Mouse (Mus musculus) limb, embryonic 15.5 days (tissue): Measurements from ENCODE around the gene Col5a3. TPM values are rescaled to one million over a fixed set of nuclear protein-coding genes. Genes with fewer than 3 reads are reported as not detected.

ENCODE experiments used
- ATAC-seq: fragments of 200-750 bp; cut with Nextera tagmentation; 2 replicates; pipeline ENCODE4 v1.8.0; 2017; ENCODE audit warnings: low read depth, moderate TSS enrichment; ENCODE audit not compliant: insufficient number of reproducible peaks, low FRiP score, low TSS enrichment
- H3K27ac ChIP-seq: fragments of 300-500 bp; sonication (generic); 2 replicates; pipeline ENCODE4 v1.5.1; 2015; ENCODE audit warnings: moderate library complexity, mild to moderate bottlenecking, inconsistent platforms
- H3K27me3 ChIP-seq: fragments of 300-500 bp; sonication (generic); 2 replicates; pipeline ENCODE4 v1.6.1; 2015; ENCODE audit warnings: inconsistent platforms
- H3K36me3 ChIP-seq: fragments of 300-500 bp; sonication (generic); 2 replicates; pipeline ENCODE4 v1.6.1; 2015; ENCODE audit warnings: inconsistent platforms
- H3K4me1 ChIP-seq: fragments of 300-500 bp; sonication (generic); 2 replicates; pipeline ENCODE4 v1.6.1; 2015; ENCODE audit warnings: inconsistent platforms
- H3K4me2 ChIP-seq: fragments of 300-500 bp; sonication (generic); 2 replicates; pipeline ENCODE4 v1.6.1; 2015; ENCODE audit warnings: mild to moderate bottlenecking, inconsistent platforms
- H3K4me3 ChIP-seq: fragments of 300-500 bp; sonication (generic); 2 replicates; pipeline ENCODE4 v1.5.1; 2015; ENCODE audit warnings: mild to moderate bottlenecking, inconsistent platforms
- H3K9ac ChIP-seq: fragments of 300-500 bp; sonication (generic); 2 replicates; pipeline ENCODE4 v1.6.1; 2015; ENCODE audit warnings: inconsistent platforms
- H3K9me3 ChIP-seq: fragments of 300-500 bp; sonication (generic); 2 replicates; pipeline ENCODE4 v1.6.1; 2016; ENCODE audit warnings: inconsistent platforms
- WGBS: fragments of 180-500 bp; shearing (Covaris S2); methylation state at CpG from one replicate; pipeline ENCODE4 v1.1.7; 2015; 5-methylcytosine and 5-hydroxymethylcytosine counted together
- polyA plus RNA-seq: library from polyadenylated mRNA; unstranded; fragments of >200 nt; fragmentation: Nextera tagmentation; extraction: Ambion mirVana; gene quantifications from 2 replicates; pipeline ENCODE4 v1.2.1, GENCODE M21; 2015

Gene Col5a3
- polyA plus RNA-seq, 1 experiment from 2014 or later: 8.0 TPM

GRCm38 (mm10) chr9:20804266-20805158 is 10.4 kb downstream of the Col5a3 start:
- H3K9ac ChIP-seq: no peak overlapping the region
- H3K9me3 ChIP-seq: no peaks in the 10 kb centered on the region
- H3K4me2 ChIP-seq: no peak overlapping the region
- ATAC-seq: no peak
- H3K27me3 ChIP-seq: no peaks in the 10 kb centered on the region
- no peak overlapping the region for H3K4me3 ChIP-seq
- H3K36me3 ChIP-seq: no peaks in the 10 kb centered on the region
- no peak overlapping the region for H3K27ac ChIP-seq
- H3K4me1 ChIP-seq: no peaks in the 10 kb centered on the region
- WGBS: 75% methylated on average over 13 of the region's 13 CpGs

- H3K9ac ChIP-seq: no peak overlapping the region
- peak overlapping the region; percentile 71 for H3K27ac ChIP-seq
- 30% methylated on average over 7 of the region's 7 CpGs for WGBS
- peaks cover 21% of the 10 kb centered on the region for H3K4me1 ChIP-seq
- no peaks in the 10 kb centered on the region for H3K36me3 ChIP-seq
- H3K4me2 ChIP-seq: no peak overlapping the region
- no peaks in the 10 kb centered on the region for H3K9me3 ChIP-seq
- peak; percentile 64 for ATAC-seq
- no peak overlapping the region for H3K4me3 ChIP-seq
- 0 out of 2 replicates have a peak, but pooled peaks cover 3% of the 10 kb centered on the region for H3K27me3 ChIP-seq
These were observed 20.6 kb downstream of the Col5a3 start for GRCm38 (mm10) chr9:20794108-20794806.

DNA sequence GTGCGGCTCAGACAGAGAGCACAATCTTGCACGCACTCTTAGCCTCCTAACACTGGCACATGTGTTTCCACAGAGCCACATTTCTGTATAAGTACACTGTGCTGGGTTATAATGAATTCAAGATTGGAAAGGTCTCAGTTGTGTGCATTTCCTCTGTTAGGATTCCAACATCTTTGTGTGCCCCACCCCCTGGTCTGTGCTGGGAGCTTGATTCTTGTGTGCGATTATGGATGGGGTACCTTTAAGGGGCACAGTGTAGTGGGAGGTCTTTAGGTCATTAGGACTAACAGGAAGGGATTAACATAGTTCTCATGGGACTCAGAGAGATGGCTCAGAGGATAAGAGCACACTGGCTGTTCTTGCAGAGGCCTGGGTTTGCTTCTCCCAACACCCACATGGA is 24.5 kb downstream of the Col5a3 start:
- no peaks in the 10 kb centered on the region for H3K36me3 ChIP-seq
- 45% methylated on average over 3 of the region's 3 CpGs for WGBS
- no peak overlapping the region for H3K4me2 ChIP-seq
- H3K4me1 ChIP-seq: peaks cover 21% of the 10 kb centered on the region
- no peak for ATAC-seq
- H3K27ac ChIP-seq: peak overlapping the region; percentile 57
- H3K9me3 ChIP-seq: no peaks in the 10 kb centered on the region
- 0 out of 2 replicates have a peak, but pooled peaks cover 3% of the 10 kb centered on the region for H3K27me3 ChIP-seq
- H3K4me3 ChIP-seq: no peak overlapping the region
- H3K9ac ChIP-seq: no peak overlapping the region

GRCm38 (mm10) chr9:20789651-20790050 is 25.2 kb downstream of the Col5a3 start:
- 0 out of 2 replicates have a peak, but pooled peaks cover 3% of the 10 kb centered on the region for H3K27me3 ChIP-seq
- no peak overlapping the region for H3K4me2 ChIP-seq
- no peaks in the 10 kb centered on the region for H3K36me3 ChIP-seq
- H3K9ac ChIP-seq: no peak overlapping the region
- H3K4me3 ChIP-seq: no peak overlapping the region
- H3K4me1 ChIP-seq: peaks cover 21% of the 10 kb centered on the region
- H3K27ac ChIP-seq: peak overlapping the region; percentile 57
- 72% methylated on average over 3 of the region's 4 CpGs for WGBS
- H3K9me3 ChIP-seq: no peaks in the 10 kb centered on the region
- ATAC-seq: no peak

DNA sequence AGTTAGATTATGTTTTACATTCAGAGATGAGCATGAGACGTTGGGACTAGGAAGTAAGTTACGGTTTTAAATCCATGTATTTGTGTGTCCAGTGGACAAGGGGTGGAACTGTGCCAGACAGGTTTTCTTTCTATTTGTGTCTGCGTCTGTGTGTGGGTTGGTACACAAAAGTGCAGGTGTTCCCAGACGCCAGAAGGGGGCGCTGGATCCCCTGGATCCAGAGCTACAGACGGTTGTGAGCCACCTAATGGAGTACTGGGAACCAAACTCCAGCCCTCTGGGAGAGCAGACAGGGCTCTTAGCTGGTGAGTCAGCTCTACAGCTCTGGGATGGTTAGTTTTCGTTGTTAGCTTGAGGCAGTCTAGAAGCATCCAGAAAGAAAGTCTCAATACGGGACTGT is 26.9 kb downstream of the Col5a3 start:
- 71% methylated on average over 8 of the region's 8 CpGs for WGBS
- ATAC-seq: no peak

GRCm38 (mm10) chr9:20785055-20785454 is 29.8 kb downstream of the Col5a3 start:
- Histone ChIP-seq H3K9me3 (no peaks in the 10 kb centered on the region), H3K4me1 (peaks cover 3% of the 10 kb centered on the region; the same call in 1 of the 2 replicates), H3K4me2 (no peak overlapping the region), H3K36me3 (no peaks in the 10 kb centered on the region), H3K27me3 (no peaks in the 10 kb centered on the region), H3K9ac (no peak overlapping the region), H3K4me3 (no peak overlapping the region), H3K27ac (no peak overlapping the region)
- WGBS: 71% methylated on average over 6 of the region's 6 CpGs
- ATAC-seq: 0 out of 2 replicates have a peak, but pooled peaks have one; percentile 30

More for the DNA sequence above, 26.9 kb downstream of the Col5a3 start:
- peaks cover 7% of the 10 kb centered on the region; the same call in 1 of the 2 replicates for H3K4me1 ChIP-seq
- no peak overlapping the region for H3K9ac ChIP-seq
- H3K27ac ChIP-seq: no peak overlapping the region
- H3K27me3 ChIP-seq: 0 out of 2 replicates have a peak, but pooled peaks cover 3% of the 10 kb centered on the region
- H3K36me3 ChIP-seq: no peaks in the 10 kb centered on the region
- no peak overlapping the region for H3K4me3 ChIP-seq
- H3K4me2 ChIP-seq: no peak overlapping the region
- no peaks in the 10 kb centered on the region for H3K9me3 ChIP-seq

DNA sequence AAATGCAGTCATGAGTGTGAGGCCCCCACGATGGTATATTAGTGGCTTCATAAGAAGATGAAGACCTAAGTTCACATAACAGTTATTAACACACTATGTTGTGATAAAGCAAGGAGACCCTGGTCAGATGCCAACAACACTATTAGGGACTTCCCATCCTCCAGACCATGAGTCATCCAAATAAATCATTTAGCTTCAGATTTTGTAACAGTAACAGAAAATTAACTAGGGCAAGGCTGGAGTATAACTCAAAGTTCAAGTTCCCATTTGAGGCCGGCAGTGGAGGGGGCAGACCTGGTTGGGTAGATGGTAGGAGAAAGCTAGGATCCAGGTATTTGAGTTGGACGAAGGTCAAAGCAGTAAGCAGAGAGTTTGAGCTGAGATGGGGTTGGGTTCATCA is 33.6 kb downstream of the Col5a3 start:
- H3K9me3 ChIP-seq: no peaks in the 10 kb centered on the region
- WGBS: 84% methylated on average over 3 of the region's 3 CpGs
- ATAC-seq: no peak
- H3K36me3 ChIP-seq: no peaks in the 10 kb centered on the region
- no peaks in the 10 kb centered on the region for H3K27me3 ChIP-seq
- H3K27ac ChIP-seq: no peak overlapping the region
- no peak overlapping the region for H3K4me2 ChIP-seq
- no peak overlapping the region for H3K4me3 ChIP-seq
- no peaks in the 10 kb centered on the region for H3K4me1 ChIP-seq
- no peak overlapping the region for H3K9ac ChIP-seq

- Histone ChIP-seq H3K27me3 (no peaks in the 10 kb centered on the region), H3K9me3 (no peaks in the 10 kb centered on the region), H3K4me1 (peaks cover 7% of the 10 kb centered on the region), H3K36me3 (no peaks in the 10 kb centered on the region), H3K4me2 (no peak overlapping the region), H3K9ac (no peak overlapping the region), H3K4me3 (no peak overlapping the region), H3K27ac (no peak overlapping the region)
- ATAC-seq: no peak
- WGBS: 57% methylated on average over 2 of the region's 2 CpGs
These were observed 49.6 kb downstream of the Col5a3 start for GRCm38 (mm10) chr9:20765274-20765673.

GRCm38 (mm10) chr9:20763099-20763498 is 51.8 kb downstream of the Col5a3 start:
- H3K9ac ChIP-seq: no peak overlapping the region
- WGBS: 76% methylated on average over 1 of the region's 1 CpGs
- no peak overlapping the region for H3K4me2 ChIP-seq
- H3K4me3 ChIP-seq: no peak overlapping the region
- no peaks in the 10 kb centered on the region for H3K36me3 ChIP-seq
- ATAC-seq: no peak
- H3K4me1 ChIP-seq: peaks cover 7% of the 10 kb centered on the region
- no peaks in the 10 kb centered on the region for H3K27me3 ChIP-seq
- H3K27ac ChIP-seq: no peak overlapping the region
- H3K9me3 ChIP-seq: no peaks in the 10 kb centered on the region

DNA sequence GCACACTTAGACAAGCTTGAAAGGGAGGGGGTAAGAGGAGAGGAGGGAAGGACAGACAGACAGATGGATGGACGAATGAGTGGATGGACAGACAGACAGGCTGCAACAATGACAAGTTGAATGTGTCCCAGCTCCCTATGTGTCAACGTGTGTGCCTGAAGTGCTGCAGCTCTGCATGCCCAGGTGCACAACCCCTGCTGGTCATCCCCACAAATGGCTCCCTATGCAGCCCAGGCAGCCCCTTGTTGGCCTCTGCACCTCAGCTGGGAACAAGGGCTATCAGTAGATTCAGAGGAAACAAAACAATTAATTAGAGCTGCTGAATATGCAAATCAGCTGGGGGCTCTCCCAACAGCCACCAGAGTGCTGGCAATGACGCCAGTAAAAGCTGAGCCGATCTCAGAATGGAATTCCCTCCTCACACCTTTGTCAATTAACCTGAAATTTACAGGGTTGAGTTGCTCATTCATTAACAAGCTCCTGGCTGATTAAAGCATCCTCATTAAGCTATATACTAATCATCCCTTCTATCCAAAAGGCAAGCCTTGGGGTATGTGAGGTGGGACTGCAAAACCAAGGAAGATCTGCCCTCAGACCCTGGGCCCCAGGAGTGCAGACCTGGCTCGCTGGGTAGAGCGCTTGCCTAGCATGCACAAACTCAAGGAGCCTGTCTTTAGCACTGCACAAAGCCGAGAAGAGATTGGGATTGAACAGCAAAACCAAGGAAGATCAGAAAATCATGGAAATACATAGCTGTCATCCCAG is 52.5 kb downstream of the Col5a3 start:
- no peaks in the 10 kb centered on the region for H3K9me3 ChIP-seq
- no peak overlapping the region for H3K9ac ChIP-seq
- ATAC-seq: no peak
- no peak overlapping the region for H3K27ac ChIP-seq
- WGBS: 43% methylated on average over 7 of the region's 7 CpGs
- peaks cover 7% of the 10 kb centered on the region for H3K4me1 ChIP-seq
- H3K4me2 ChIP-seq: no peak overlapping the region
- no peaks in the 10 kb centered on the region for H3K36me3 ChIP-seq
- no peaks in the 10 kb centered on the region for H3K27me3 ChIP-seq
- no peak overlapping the region for H3K4me3 ChIP-seq

- Histone ChIP-seq H3K4me2 (no peak overlapping the region), H3K9me3 (no peaks in the 10 kb centered on the region), H3K27me3 (no peaks in the 10 kb centered on the region), H3K4me3 (no peak overlapping the region), H3K36me3 (no peaks in the 10 kb centered on the region), H3K4me1 (peaks cover 7% of the 10 kb centered on the region), H3K9ac (no peak overlapping the region), H3K27ac (no peak overlapping the region)
- WGBS: 64% methylated on average over 3 of the region's 3 CpGs
- ATAC-seq: no peak
These were observed 53.5 kb downstream of the Col5a3 start for GRCm38 (mm10) chr9:20761388-20761787.
